Mouse (Mus musculus): ENCODE results near the gene Atxn7l3.

DNA sequence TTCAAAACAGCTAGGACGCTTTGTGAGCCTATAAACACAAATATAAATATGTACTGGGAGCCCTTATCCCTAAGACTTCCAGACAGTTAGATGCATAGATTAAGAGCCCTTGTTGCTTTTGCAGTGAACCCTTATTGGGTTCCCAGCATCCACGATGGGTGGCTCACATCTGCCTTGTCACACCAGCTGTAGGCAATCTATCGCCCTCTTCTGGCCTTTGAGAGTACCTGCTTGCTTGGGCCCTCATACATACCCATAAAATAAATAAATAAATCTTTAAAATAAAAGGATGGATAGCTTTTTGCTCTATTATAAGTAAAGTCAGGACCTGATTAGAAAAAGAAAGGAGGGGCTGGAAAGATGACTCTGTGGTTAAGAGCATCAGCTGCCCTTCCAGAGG lies 37.9 kb downstream of the Atxn7l3 start:
- TF ChIP-seq GATA1 (IDR thresholded peaks at IDR 0.05; ENCODE audit: borderline replicate concordance, low read length) = no peak
- no peak for TF ChIP-seq FLI1 (IDR thresholded peaks at IDR 0.05; ENCODE audit: low read length)

Data from megakaryocyte, embryonic 14.5 days (primary cell).